Mouse (Mus musculus) kidney, embryonic 16.5 days (tissue): ENCODE data around the gene Zglp1. TPM values are rescaled to one million over a fixed set of nuclear protein-coding genes. Genes with fewer than 3 reads are reported as not detected.
A peak's percentile ranks its signal among the peaks of the same experiment; 100 is the strongest.

Source experiments
- ATAC-seq: fragments of 200-750 bp; cut with Nextera tagmentation; 2 replicates; pipeline ENCODE4 v1.8.0; 2017; ENCODE audit warnings: moderate TSS enrichment; ENCODE audit not compliant: low FRiP score, low TSS enrichment
- H3K27ac ChIP-seq: fragments of 300-500 bp; sonication (generic); 2 replicates; pipeline ENCODE4 v1.5.1; 2014; ENCODE audit warnings: low read length
- H3K27me3 ChIP-seq: fragments of 300-500 bp; sonication (generic); 2 replicates; pipeline ENCODE4 v1.6.1; 2014; ENCODE audit warnings: low read length, control low read depth, mixed read lengths; ENCODE audit not compliant: insufficient read depth
- H3K36me3 ChIP-seq: fragments of 300-500 bp; sonication (generic); 2 replicates; pipeline ENCODE4 v1.6.1; 2014; ENCODE audit warnings: low read length, control low read depth, mixed read lengths; ENCODE audit not compliant: insufficient read depth
- H3K4me1 ChIP-seq: fragments of 300-500 bp; sonication (generic); 2 replicates; pipeline ENCODE4 v1.6.1; 2014; ENCODE audit warnings: low read length, control low read depth, mixed read lengths; ENCODE audit not compliant: insufficient read depth
- H3K4me2 ChIP-seq: fragments of 300-500 bp; sonication (generic); replicated peaks from 2 replicates; pipeline ENCODE4 v1.6.1; 2014; ENCODE audit warnings: low read depth, low read length
- H3K4me3 ChIP-seq: fragments of 300-500 bp; sonication (generic); 2 replicates; pipeline ENCODE4 v1.5.1; 2014; ENCODE audit warnings: mild to moderate bottlenecking, low read length
- H3K9ac ChIP-seq: fragments of 300-500 bp; sonication (generic); replicated peaks from 2 replicates; pipeline ENCODE4 v1.6.1; 2014; ENCODE audit warnings: low read length
- H3K9me3 ChIP-seq: fragments of 300-500 bp; sonication (generic); 2 replicates; pipeline ENCODE4 v1.6.1; 2016; ENCODE audit warnings: low read length, control low read depth
- WGBS: fragments of 180-500 bp; shearing (Covaris S2); extraction: QIAGEN DNeasy Blood & Tissue Kit; methylation state at CpG from one replicate; pipeline ENCODE4 v1.1.7; 2014; 5-methylcytosine and 5-hydroxymethylcytosine counted together
- microRNA counts: library from miRNA; unstranded; fragments of <30 nt; microRNA quantifications from one replicate; lab custom pipeline; 2016
- microRNA-seq: library from miRNA; unstranded; fragments of <30 nt; microRNA quantifications from one replicate; pipeline ENCODE4, GENCODE M21; 2016
- polyA plus RNA-seq: library from polyadenylated mRNA; unstranded; fragments of >200 nt; fragmentation: Nextera tagmentation; extraction: Ambion mirVana; gene quantifications from 2 replicates; pipeline ENCODE4 v1.2.1, GENCODE M21; 2015

Gene Zglp1
- polyA plus RNA-seq, 1 experiment from 2014 or later = 0.64 TPM

GRCm38 (mm10) chr9:21018600-21018999 lies 48.3 kb downstream of the Zglp1 start:
- Histone ChIP-seq H3K36me3 (no peaks in the 10 kb centered on the region), H3K4me2 (no peak overlapping the region), H3K9ac (no peak overlapping the region), H3K4me1 (peaks cover 18% of the 10 kb centered on the region; the same call in 1 of the 2 replicates), H3K4me3 (no peak overlapping the region), H3K9me3 (no peaks in the 10 kb centered on the region), H3K27me3 (peaks cover 23% of the 10 kb centered on the region), H3K27ac (no peak overlapping the region)
- WGBS = 73% methylated on average over 2 of the region's 2 CpGs
- ATAC-seq = no peak

- Histone ChIP-seq H3K9ac (no peak overlapping the region), H3K9me3 (no peaks in the 10 kb centered on the region), H3K27me3 (peaks cover 23% of the 10 kb centered on the region), H3K4me1 (peaks cover 20% of the 10 kb centered on the region; the same call in 1 of the 2 replicates), H3K27ac (no peak overlapping the region), H3K4me2 (peak overlapping the region; percentile 65), H3K4me3 (peak overlapping the region; percentile 41), H3K36me3 (no peaks in the 10 kb centered on the region)
- no peak for ATAC-seq
- 36% methylated on average over 4 of the region's 4 CpGs for WGBS
These were observed 49.7 kb downstream of the Zglp1 start for GRCm38 (mm10) chr9:21017177-21017575.

- ATAC-seq = no peak
- peak overlapping the region; percentile 65 for H3K4me2 ChIP-seq
- WGBS = 5% methylated on average over 17 of the region's 17 CpGs
- H3K4me3 ChIP-seq = peak overlapping the region; percentile 41
- H3K27me3 ChIP-seq = peaks cover 23% of the 10 kb centered on the region
- peaks cover 22% of the 10 kb centered on the region; the same call in 1 of the 2 replicates for H3K4me1 ChIP-seq
- no peak overlapping the region for H3K27ac ChIP-seq
- no peaks in the 10 kb centered on the region for H3K9me3 ChIP-seq
- H3K36me3 ChIP-seq = no peaks in the 10 kb centered on the region
- H3K9ac ChIP-seq = peak overlapping the region; percentile 22; the same call in 1 of the 2 replicates
These were observed 50.3 kb downstream of the Zglp1 start for GRCm38 (mm10) chr9:21016331-21017176.

- peak within 1 kb of the TSS; percentile 22 for H3K9ac ChIP-seq
- peak; percentile 80 for ATAC-seq
- 1% methylated on average over 30 of the region's 30 CpGs for WGBS
These were observed 51.2 kb downstream of the Zglp1 start, which contains the start of gene Icam1 for GRCm38 (mm10) chr9:21015571-21016130. Gene Icam1 (plus strand): TSS chr9:21015985.

GRCm38 (mm10) chr9:21014691-21015570 lies 52.0 kb downstream of the Zglp1 start:
- Histone ChIP-seq H3K4me1 (peaks cover 22% of the 10 kb centered on the region; the same call in 1 of the 2 replicates), H3K36me3 (no peaks in the 10 kb centered on the region), H3K4me2 (peak overlapping the region; percentile 65), H3K9me3 (no peaks in the 10 kb centered on the region), H3K9ac (peak overlapping the region; percentile 22), H3K27ac (peak overlapping the region; percentile 50), H3K27me3 (peaks cover 23% of the 10 kb centered on the region), H3K4me3 (peak overlapping the region; percentile 41)
- peak; percentile 50 for ATAC-seq
- WGBS = 2% methylated on average over 29 of the region's 29 CpGs

More at GRCm38 (mm10) chr9:21015571-21016130, 51.2 kb downstream of the Zglp1 start, which contains the start of gene Icam1:
- Histone ChIP-seq H3K4me1 (peaks cover 22% of the 10 kb centered on the region; the same call in 1 of the 2 replicates), H3K27me3 (peaks cover 23% of the 10 kb centered on the region), H3K27ac (peak within 1 kb of the TSS; percentile 50), H3K4me2 (peak within 1 kb of the TSS; percentile 65), H3K9me3 (no peaks in the 10 kb centered on the region), H3K4me3 (peak within 1 kb of the TSS; percentile 41), H3K36me3 (no peaks in the 10 kb centered on the region)

MicroRNA genes within 50 kb of the gene (microRNA counts, 519-probe panel; counts per million panel counts)
- microRNA mmu-miR-1900 (lab: Ali Mortazavi, UCI) = 3,233 counts per million, percentile 75 among the panel's probes with 10 or more counts

Small RNAs within 50 kb of the gene (microRNA-seq; reads per million reads assigned to microRNA genes)
- gene Mir1900 (not detected), gene Mir7082 (not detected)

Other genes with a start within 250 kb of the Zglp1 start
- gene Rdh8, start 248.6 kb downstream of the Zglp1 start, polyA plus RNA-seq = not detected in 2 replicates
- 18.8 and 20.1 TPM in 2 replicates for gene A230050P20Rik, start 198.5 kb downstream of the Zglp1 start, polyA plus RNA-seq
- 2.9 and 3.6 TPM in 2 replicates for gene Angptl6, start 187.4 kb downstream of the Zglp1 start, polyA plus RNA-seq
- 94.3 and 95.3 TPM in 2 replicates for gene Ppan, start 178.9 kb downstream of the Zglp1 start, polyA plus RNA-seq
- gene Eif3g, start 168.5 kb downstream of the Zglp1 start, polyA plus RNA-seq = 299 and 319 TPM in 2 replicates
- gene Dnmt1, start 107.2 kb downstream of the Zglp1 start, polyA plus RNA-seq = 107 and 110 TPM in 2 replicates
- gene S1pr2, start 90.3 kb downstream of the Zglp1 start, polyA plus RNA-seq = 35.1 and 37.7 TPM in 2 replicates
- gene Mrpl4, start 64.4 kb downstream of the Zglp1 start, polyA plus RNA-seq = 161 and 169 TPM in 2 replicates
- gene Icam1, start 51.1 kb downstream of the Zglp1 start, polyA plus RNA-seq = 14.2 and 18.0 TPM in 2 replicates
- 0.84 and 0.91 TPM in 2 replicates for gene Icam4, start 37.7 kb downstream of the Zglp1 start, polyA plus RNA-seq
- gene Icam5, start 35.0 kb downstream of the Zglp1 start, polyA plus RNA-seq = 0.39 and 0.45 TPM in 2 replicates
- gene Gm49373, start 6.0 kb upstream of the Zglp1 start, polyA plus RNA-seq = 0.77 and 0.84 TPM in 2 replicates
- gene Fdx1l, start 6.5 kb upstream of the Zglp1 start, polyA plus RNA-seq = 56.1 and 65.7 TPM in 2 replicates
- gene Gm38431, start 24.9 kb upstream of the Zglp1 start, polyA plus RNA-seq = 2.1 and 3.7 TPM in 2 replicates
- gene Raver1, start 24.9 kb upstream of the Zglp1 start, polyA plus RNA-seq = 66.8 and 78.7 TPM in 2 replicates
- gene Tyk2, start 64.2 kb upstream of the Zglp1 start, polyA plus RNA-seq = 16.1 and 16.3 TPM in 2 replicates
- 359 and 386 TPM in 2 replicates for gene Cdc37, start 82.9 kb upstream of the Zglp1 start, polyA plus RNA-seq
- 14.3 and 15.3 TPM in 2 replicates for gene Pde4a, start 98.6 kb upstream of the Zglp1 start, polyA plus RNA-seq
- gene Keap1, start 172.3 kb upstream of the Zglp1 start, polyA plus RNA-seq = 67.4 and 68.1 TPM in 2 replicates
- gene S1pr5, start 181.3 kb upstream of the Zglp1 start, polyA plus RNA-seq = 0.13 and 0.14 TPM in 2 replicates
- 58.7 and 64.1 TPM in 2 replicates for gene Atg4d, start 198.2 kb upstream of the Zglp1 start, polyA plus RNA-seq
- gene Kri1, start 220.9 kb upstream of the Zglp1 start, polyA plus RNA-seq = 14.6 and 20.0 TPM in 2 replicates
- 50.9 and 51.7 TPM in 2 replicates for gene Cdkn2d, start 224.3 kb upstream of the Zglp1 start, polyA plus RNA-seq
- 45.2 and 48.9 TPM in 2 replicates for gene Ap1m2, start 245.2 kb upstream of the Zglp1 start, polyA plus RNA-seq